Mouse (Mus musculus) erythroblast, embryonic 14.5 days (primary cell): ENCODE results near the gene Ush2a.

Source experiments
- GATA1 ChIP-seq: IDR thresholded peaks from 2 replicates; pipeline ENCODE4 v1.6.1; 2012; ENCODE audit warnings: low read length, inconsistent platforms, mixed read lengths
- TAL1 ChIP-seq: IDR thresholded peaks from 3 replicates; pipeline ENCODE4 v1.6.1; 2012; ENCODE audit warnings: low read length, inconsistent platforms, mixed read lengths

DNA sequence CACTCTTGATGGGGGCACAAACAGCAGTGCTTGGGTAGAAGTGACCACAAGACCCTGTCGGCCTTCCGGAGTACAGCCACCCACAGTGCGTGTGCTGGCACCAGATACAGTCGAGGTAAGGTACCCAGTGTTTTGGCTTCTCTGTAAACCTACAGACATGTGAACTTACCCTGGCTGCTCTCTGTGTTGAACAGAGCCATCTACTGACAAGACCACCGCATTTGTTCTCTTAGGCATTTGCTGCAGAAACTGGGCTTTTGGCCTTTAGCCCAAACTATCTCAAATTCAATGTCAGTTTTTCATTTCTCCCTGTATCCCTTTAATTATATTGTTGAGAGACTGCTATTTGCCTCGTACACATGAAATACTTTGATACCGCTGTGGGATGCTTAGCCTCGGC lies 466.8 kb downstream of the Ush2a start:
- TF ChIP-seq GATA1 (no peak), TAL1 (no peak)
